Mouse (Mus musculus) layer of hippocampus, adult 9-11 months (tissue): ENCODE results near the gene Ccdc187.
A peak's percentile ranks its signal among the peaks of the same experiment; 100 is the strongest.

Source experiments
- DNase-seq: peaks from one replicate; pipeline ENCODE4 v3.0.0; 2022

Gene Ccdc187

GRCm38 (mm10) chr2:26268216-26268615 is 26.1 kb downstream of the Ccdc187 start:
- DNase-seq: no peak

DNA sequence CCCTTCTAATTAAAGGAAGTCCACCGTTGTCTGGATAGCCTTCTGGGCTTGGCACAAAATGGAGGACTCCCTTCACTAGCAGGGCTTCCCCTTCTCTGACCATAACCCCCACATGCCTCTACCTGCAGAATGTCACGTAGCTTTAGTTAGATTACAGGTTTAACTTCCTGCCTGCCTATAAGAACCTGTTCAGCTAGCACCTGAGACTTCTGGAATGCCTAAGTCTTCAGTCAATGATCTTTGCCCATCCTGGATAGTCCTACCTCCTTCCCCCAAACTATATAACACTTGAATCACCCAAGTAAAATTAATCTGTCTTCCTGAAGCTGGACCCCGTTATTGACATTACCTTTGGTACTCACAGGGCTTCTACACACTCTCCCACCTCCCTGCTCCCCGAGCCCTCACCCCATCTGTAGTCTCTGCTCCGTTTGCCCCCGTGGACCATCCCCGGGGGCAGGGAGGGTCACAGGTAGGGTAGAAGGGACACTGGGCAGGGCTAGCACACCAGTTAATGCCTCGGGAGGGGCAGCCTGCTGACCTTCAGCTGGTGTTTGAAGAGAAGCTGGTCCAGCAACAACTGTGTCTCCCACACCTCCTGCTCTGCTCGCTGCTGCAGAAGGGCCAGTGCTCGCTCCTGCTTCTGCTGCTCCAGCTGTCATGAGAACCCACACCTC is 28.2 kb downstream of the Ccdc187 start:
- DNase-seq: no peak

DNA sequence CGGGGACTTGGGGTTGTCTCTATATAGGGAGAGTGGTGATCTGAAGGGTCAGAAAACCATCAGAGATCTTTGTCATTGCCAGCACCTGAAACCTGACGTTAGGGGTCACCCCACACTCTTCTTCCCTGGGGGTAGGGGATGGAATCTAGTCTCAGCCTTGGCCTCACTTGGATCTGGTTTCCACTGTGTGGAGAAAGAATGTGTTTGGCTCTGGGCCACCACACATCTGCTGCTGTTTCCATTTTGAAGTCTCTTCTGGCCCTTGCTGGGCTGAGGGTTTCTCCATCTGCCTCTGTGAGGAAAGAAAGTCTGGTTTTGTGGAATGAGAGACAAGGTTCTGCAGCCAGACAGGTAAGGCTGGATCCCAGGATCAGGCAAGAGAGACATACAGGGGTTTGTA is 29.3 kb downstream of the Ccdc187 start:
- no peak for DNase-seq

DNA sequence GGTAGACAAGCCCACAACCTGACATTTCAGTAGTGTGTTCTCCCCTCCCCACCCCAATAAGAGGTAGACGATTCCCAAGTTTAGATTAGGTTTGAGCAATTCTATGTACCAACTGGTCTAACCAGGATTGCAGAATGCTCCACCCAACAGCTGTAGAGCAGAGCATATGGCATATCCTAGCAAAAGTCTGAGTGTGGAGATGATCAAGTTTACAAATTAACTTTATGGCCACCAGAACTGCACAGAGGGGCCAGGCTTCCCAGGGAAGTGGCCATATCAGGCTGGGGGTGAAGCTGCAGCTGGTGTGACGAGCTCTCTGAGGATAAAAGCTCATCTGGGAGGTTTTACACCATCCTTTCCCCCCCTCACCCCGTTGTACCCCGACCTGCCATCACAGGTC is 29.7 kb downstream of the Ccdc187 start:
- DNase-seq: no peak

- DNase-seq: no peak
Measured at GRCm38 (mm10) chr2:26257315-26258096, 36.9 kb downstream of the Ccdc187 start.

DNA sequence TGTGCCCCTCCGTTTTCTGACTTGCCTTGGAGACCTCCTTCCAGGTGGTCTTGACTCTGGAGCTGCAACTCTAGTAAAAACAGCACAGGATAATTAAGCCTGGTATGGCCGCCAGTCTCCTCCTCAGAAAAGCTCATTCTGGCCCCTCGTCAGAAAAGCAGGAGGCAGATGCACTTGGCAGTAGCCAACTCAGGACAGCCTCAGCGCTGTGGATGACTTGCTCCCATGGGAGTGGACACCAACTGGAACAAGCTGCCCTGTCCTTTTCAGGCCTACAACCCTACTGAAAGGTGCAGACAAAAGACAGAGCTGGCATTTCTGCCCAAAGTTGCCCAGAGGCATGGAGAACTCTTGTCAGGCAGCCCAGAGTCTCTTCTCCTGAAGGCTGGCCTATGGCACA is 39.5 kb downstream of the Ccdc187 start:
- DNase-seq: no peak

GRCm38 (mm10) chr2:26252514-26253206 is 41.7 kb downstream of the Ccdc187 start:
- DNase-seq: no peak

DNA sequence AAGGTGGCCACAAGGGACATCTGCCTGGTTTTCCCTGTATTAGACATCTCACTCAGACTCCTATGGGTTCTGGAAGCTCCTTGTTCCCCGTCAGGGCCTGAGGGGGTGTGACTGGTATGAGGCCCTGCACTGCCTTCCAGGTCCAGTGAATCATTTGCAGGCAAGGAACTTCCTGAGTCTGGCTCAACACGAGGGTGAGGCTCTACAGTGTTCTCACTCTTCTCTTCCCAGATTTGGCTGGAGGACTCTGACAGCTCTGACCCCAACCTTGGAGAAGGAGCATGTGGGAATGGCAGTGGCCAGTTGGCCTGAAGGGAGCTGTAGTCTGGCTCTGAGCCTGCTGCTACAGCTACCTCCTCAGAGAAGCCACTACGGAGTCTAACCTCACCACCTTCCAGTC is 46.8 kb downstream of the Ccdc187 start:
- no peak for DNase-seq

DNA sequence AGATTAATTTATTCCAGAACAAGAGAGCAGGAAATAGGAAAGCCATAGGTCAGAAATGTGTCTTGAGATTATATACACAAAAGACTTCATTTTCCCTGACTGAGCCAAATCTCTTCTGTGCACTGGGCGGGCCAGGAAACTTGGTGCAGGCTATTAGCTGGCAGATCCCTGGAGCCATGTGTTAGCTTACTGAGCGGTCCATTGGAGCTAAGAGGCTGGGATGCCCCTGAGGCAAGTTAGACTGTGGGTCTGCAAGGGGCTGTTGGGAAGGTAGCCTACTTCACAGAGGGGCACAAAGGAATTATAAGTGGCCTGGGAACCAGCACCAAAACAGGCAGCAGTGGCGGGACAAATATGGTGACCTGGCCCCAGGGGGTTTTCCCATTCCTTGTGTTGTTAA is 53.5 kb downstream of the Ccdc187 start:
- no peak for DNase-seq

DNA sequence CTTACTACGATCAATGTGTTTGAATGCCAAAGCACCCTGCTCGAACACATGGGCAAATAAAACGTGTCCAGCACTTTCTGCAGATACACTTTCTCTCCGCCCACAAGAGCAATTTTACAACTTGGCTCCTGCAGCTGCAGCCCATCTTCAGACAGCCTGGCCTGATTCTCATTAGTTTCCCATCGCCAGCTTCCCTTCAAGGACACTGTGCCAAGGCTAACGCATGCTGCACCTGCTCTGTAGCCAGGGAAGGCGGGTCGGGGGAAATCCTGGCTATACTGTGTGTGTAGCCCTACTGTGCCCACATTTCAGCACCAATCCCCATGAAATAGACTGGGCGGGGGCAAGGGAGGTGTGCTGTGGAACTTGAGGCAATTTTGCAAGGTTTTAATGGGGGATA is 54.0 kb downstream of the Ccdc187 start:
- peak; percentile 15 for DNase-seq

GRCm38 (mm10) chr2:26237290-26237782 is 57.0 kb downstream of the Ccdc187 start, which contains the start of gene Qsox2:
TSS of gene Qsox2 (minus strand) at chr2:26237525.
- peak; percentile 89 for DNase-seq

DNA sequence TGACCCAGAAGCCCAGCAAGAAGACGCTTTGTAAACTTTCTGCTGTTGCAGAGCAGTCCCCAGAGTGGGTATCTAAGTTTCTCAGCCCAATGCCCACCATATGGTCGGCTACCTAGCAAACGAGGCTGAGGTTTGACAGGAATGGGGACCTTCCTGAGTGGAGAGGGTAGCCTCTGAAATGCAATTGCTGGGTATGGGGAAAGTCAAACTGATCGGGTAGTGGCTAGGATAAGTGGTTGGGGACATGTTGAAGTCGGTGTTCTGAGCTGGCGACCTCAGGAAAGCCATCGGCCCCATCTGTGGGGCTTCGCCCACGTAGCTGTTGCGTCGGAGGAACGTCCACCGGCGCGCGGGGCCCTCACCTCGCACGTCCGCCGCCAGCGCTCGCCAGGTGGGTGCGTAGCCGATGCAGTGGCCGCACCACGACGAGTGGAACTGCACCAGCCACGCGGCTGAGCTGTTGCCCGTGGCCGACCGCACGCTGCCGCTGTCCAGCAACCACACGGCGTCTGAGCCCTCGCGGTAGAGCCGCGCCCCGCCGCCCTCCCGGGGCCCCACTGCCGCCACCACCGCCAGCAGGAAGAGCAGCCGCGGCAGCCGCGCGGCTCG is 57.6 kb downstream of the Ccdc187 start:
- DNase-seq: no peak

DNA sequence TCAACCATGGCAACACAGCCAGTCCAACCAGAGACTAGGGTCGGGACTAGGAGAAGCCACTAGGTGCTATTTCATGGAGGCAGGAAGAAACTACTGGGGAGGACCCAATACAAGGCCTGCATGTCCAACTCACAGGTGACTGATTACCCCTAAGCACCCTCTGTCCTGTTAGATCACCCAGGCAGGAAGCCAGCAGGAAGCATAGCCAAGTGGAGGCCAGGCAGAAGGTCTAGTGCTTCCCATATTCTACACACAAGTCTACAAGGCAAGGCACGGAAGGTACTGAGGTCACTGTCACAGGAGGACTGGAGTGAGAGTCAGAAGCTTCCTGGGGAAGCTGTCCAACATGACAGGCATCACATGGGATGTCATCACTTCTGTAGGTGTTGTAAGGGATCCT is 59.6 kb downstream of the Ccdc187 start:
- DNase-seq: no peak

DNA sequence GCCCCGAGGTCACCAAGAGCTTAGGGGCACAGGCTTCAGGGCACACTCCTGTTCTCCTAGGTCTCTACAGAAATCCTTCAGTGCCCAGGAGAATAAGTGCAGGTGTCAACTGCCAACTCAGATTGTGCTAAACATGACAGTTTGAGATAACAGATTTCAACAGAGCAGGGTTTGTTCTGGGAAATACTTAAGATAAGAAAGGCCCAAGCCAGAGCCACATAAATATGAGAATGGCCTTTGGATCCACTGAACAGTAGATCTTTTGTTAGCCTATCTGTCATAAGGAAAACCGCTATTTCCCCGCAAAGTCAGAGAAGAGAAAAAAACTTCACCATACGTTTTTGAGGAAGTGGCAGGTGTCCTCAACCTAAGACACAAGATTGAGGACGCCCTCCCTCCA is 60.1 kb downstream of the Ccdc187 start:
- no peak for DNase-seq

DNA sequence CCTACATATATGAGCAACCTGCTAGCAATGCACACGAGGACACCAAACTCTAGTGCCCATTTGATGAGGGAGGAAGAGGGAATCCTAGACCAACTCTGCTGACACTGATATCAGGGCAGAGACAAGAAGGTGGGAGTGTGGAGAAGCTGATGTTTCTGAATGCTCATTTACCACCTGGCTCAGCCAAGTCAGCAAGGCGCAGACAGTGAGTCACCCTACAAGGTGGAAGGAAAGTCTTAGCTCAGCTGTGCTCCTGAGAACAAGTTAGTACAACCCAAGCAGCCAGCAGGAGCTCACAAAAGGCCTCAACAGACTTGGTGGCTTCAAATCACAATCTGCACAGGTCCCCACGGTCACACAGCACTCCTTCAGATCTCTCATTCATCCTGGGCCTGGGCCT is 63.0 kb downstream of the Ccdc187 start:
- DNase-seq: no peak

- no peak for DNase-seq
Measured at GRCm38 (mm10) chr2:26230253-26230652, 64.1 kb downstream of the Ccdc187 start.

DNA sequence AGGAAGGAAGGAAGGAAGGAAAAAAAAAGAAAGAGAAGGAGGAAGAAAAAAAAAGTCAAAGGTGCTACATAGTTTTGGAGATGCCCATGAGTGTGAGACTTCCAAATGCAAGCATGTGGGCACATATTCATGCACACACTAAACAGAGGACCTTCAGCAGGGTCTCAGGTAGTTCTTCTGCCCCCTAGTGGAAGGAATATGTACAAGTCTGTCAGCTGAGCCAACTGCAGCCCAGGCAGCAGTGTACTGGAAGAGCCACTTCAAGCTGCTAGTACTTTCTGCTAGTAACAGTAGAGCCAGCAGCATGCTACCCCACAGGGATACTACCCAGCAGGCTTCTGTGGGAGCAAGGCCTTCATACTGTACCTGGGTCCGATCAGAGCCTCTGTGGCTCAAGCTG is 66.6 kb downstream of the Ccdc187 start:
- peak; percentile 61 for DNase-seq

GRCm38 (mm10) chr2:26225242-26225641 is 69.1 kb downstream of the Ccdc187 start:
- DNase-seq: no peak

- DNase-seq: no peak
Measured at GRCm38 (mm10) chr2:26223961-26224360, 70.4 kb downstream of the Ccdc187 start.

GRCm38 (mm10) chr2:26214526-26214925 is 79.8 kb downstream of the Ccdc187 start:
- DNase-seq: no peak

GRCm38 (mm10) chr2:26209566-26209965 is 84.8 kb downstream of the Ccdc187 start:
- DNase-seq: no peak

- DNase-seq: no peak
Measured at GRCm38 (mm10) chr2:26208126-26208789, 86.1 kb downstream of the Ccdc187 start, which contains the start of gene Lhx3. TSS of gene Lhx3 (minus strand) at chr2:26208289.

DNA sequence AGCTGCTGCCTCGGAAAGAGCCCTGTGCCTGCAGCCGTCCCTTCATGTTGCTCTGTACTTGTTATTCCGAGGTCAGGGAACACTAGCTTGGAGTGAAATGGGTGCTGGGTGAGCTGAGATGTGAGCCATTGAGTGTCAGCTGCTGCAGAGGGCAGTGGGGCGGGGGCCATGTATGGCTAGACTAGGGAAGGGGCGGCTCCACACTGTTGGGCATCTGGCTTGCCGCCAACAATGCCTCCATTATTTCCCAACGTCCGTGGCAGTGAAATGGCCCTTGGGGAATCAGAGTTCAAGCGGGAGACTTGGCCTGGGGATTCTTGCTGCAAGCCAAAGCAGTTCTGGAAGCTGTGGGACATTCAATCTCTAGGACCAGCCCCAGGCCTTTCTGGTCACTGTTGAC is 86.8 kb downstream of the Ccdc187 start:
- DNase-seq: no peak
